Mouse (Mus musculus) macrophage (primary cell): ENCODE data around the gene Abhd17c. TPM values are rescaled to one million over a fixed set of nuclear protein-coding genes. Genes with fewer than 3 reads are reported as not detected.

ENCODE experiments used
- H3K27ac ChIP-seq: fragments of 350-480 bp; formaldehyde crosslinking; 2 replicates; pipeline ENCODE4 v1.9.0; 2021
- H3K36me3 ChIP-seq: fragments of 350-480 bp; formaldehyde crosslinking; 2 replicates; pipeline ENCODE4 v1.9.0; 2021; ENCODE audit errors: inconsistent target
- H3K4me3 ChIP-seq: fragments of 350-480 bp; formaldehyde crosslinking; 2 replicates; pipeline ENCODE4 v1.9.0; 2021; ENCODE audit errors: inconsistent target
- H3K79me2 ChIP-seq: fragments of 350-480 bp; formaldehyde crosslinking; 2 replicates; pipeline ENCODE4 v1.9.0; 2021; ENCODE audit errors: inconsistent target
- WGBS: methylation state at CpG from one replicate; pipeline ENCODE4 v1.1.7; 2026; ENCODE audit warnings: inconsistent platforms; ENCODE audit not compliant: missing documents; 5-methylcytosine and 5-hydroxymethylcytosine counted together
- polyA plus RNA-seq: library from polyadenylated mRNA; stranded (reverse); fragments of 250-400 nt; gene quantifications from 3 replicates; pipeline ENCODE4 v1.2.4, GENCODE M21; 2018; ENCODE audit warnings: inconsistent platforms

Abhd17c gene
- polyA plus RNA-seq, 1 experiment from 2014 or later, result 12.9 TPM

GRCm38 (mm10) chr7:84090793-84091192, 60.9 kb downstream of the Abhd17c start:
- no peak overlapping the region for H3K4me3 ChIP-seq
- 85% methylated on average over 4 of the region's 4 CpGs for WGBS
- H3K79me2 ChIP-seq, result no peaks in the 10 kb centered on the region
- H3K27ac ChIP-seq, result no peak overlapping the region
- H3K36me3 ChIP-seq, result no peaks in the 10 kb centered on the region

GRCm38 (mm10) chr7:84089777-84090176, 61.9 kb downstream of the Abhd17c start:
- no peaks in the 10 kb centered on the region for H3K36me3 ChIP-seq
- no peaks in the 10 kb centered on the region for H3K79me2 ChIP-seq
- WGBS, result 0% methylated on average over 1 of the region's 1 CpGs
- no peak overlapping the region for H3K27ac ChIP-seq
- no peak overlapping the region for H3K4me3 ChIP-seq

GRCm38 (mm10) chr7:84088971-84089370, 62.7 kb downstream of the Abhd17c start:
- Histone ChIP-seq H3K27ac (no peak overlapping the region), H3K36me3 (no peaks in the 10 kb centered on the region), H3K79me2 (no peaks in the 10 kb centered on the region), H3K4me3 (no peak overlapping the region)
- WGBS, result 11% methylated on average over 4 of the region's 4 CpGs

- WGBS, result 90% methylated on average over 2 of the region's 3 CpGs
- Histone ChIP-seq H3K36me3 (no peaks in the 10 kb centered on the region), H3K4me3 (no peak overlapping the region), H3K79me2 (no peaks in the 10 kb centered on the region), H3K27ac (no peak overlapping the region)
These were observed 63.5 kb downstream of the Abhd17c start for GRCm38 (mm10) chr7:84088191-84088590.

- H3K27ac ChIP-seq, result no peak within 1 kb of the TSS
- 3% methylated on average over 54 of the region's 54 CpGs for WGBS
- H3K36me3 ChIP-seq, result no peaks in the 10 kb centered on the region
- H3K4me3 ChIP-seq, result no peak within 1 kb of the TSS
- no peaks in the 10 kb centered on the region for H3K79me2 ChIP-seq
These were observed 65.5 kb downstream of the Abhd17c start, which contains the start of gene Cemip for GRCm38 (mm10) chr7:84086039-84086829. TSS of gene Cemip (minus strand) at chr7:84086502.

GRCm38 (mm10) chr7:84085049-84085945, 66.4 kb downstream of the Abhd17c start:
- Histone ChIP-seq H3K36me3 (no peaks in the 10 kb centered on the region), H3K4me3 (no peak overlapping the region), H3K79me2 (no peaks in the 10 kb centered on the region), H3K27ac (no peak overlapping the region)
- 9% methylated on average over 39 of the region's 39 CpGs for WGBS

- Histone ChIP-seq H3K27ac (no peak overlapping the region), H3K36me3 (no peaks in the 10 kb centered on the region), H3K79me2 (no peaks in the 10 kb centered on the region), H3K4me3 (no peak overlapping the region)
- 81% methylated on average over 7 of the region's 7 CpGs for WGBS
These were observed 74.3 kb downstream of the Abhd17c start for GRCm38 (mm10) chr7:84077257-84078013.

GRCm38 (mm10) chr7:84074266-84074665, 77.4 kb downstream of the Abhd17c start:
- Histone ChIP-seq H3K4me3 (no peak overlapping the region), H3K36me3 (no peaks in the 10 kb centered on the region), H3K27ac (no peak overlapping the region), H3K79me2 (no peaks in the 10 kb centered on the region)
- WGBS, result 68% methylated on average over 8 of the region's 8 CpGs

- Histone ChIP-seq H3K79me2 (no peaks in the 10 kb centered on the region), H3K27ac (no peak overlapping the region), H3K4me3 (no peak overlapping the region), H3K36me3 (no peaks in the 10 kb centered on the region)
- 97% methylated on average over 3 of the region's 3 CpGs for WGBS
These were observed 77.8 kb downstream of the Abhd17c start for GRCm38 (mm10) chr7:84073856-84074255.

- H3K36me3 ChIP-seq, result no peaks in the 10 kb centered on the region
- H3K4me3 ChIP-seq, result no peak overlapping the region
- H3K27ac ChIP-seq, result no peak overlapping the region
- WGBS, result 86% methylated on average over 5 of the region's 5 CpGs
- no peaks in the 10 kb centered on the region for H3K79me2 ChIP-seq
These were observed 82.8 kb downstream of the Abhd17c start for GRCm38 (mm10) chr7:84068931-84069330.

- 96% methylated on average over 7 of the region's 7 CpGs for WGBS
- Histone ChIP-seq H3K27ac (no peak overlapping the region), H3K36me3 (no peaks in the 10 kb centered on the region), H3K4me3 (no peak overlapping the region), H3K79me2 (no peaks in the 10 kb centered on the region)
These were observed 91.9 kb downstream of the Abhd17c start for GRCm38 (mm10) chr7:84059799-84060198.

Other genes with a start within 250 kb of the Abhd17c start
- gene Cemip, start 65.4 kb downstream of the Abhd17c start, polyA plus RNA-seq, result 0.05 to 0.07 TPM in 2 of 3 replicates, not detected in the other